Mouse (Mus musculus) lung, postnatal 0 days (tissue): ENCODE results near the gene Wnt5b.

ENCODE experiments used
- CTCF ChIP-seq: IDR thresholded peaks from 2 replicates; pipeline ENCODE4 v1.5.1; 2016; ENCODE audit warnings: antibody characterized with exemption, mild to moderate bottlenecking
- EP300 ChIP-seq: IDR thresholded peaks from 2 replicates; pipeline ENCODE4 v1.6.1; 2016; ENCODE audit warnings: antibody characterized with exemption, mild to moderate bottlenecking, control low read depth

DNA sequence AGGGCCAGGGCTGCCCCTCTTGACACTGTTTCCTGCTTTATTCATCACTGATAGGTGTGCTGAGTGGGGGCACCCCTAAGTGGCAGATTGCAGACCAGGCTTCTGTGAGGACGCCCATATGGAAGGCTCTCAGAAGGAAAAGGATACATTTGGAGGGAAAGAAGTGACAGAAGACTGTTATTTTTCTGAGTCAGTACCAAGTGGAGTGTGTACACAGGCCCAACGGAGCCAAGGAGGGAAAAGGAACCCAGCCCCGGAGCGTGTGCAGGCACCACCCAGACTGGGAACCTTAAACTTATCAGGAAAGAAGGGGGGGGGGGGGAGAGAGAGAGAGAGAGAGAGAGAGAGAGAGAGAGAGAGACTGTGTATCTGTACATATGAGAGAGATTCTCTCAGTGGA, 131.6 kb downstream of the Wnt5b start:
- no peak for TF ChIP-seq EP300
- TF ChIP-seq CTCF = no peak
